Mouse (Mus musculus) MEL (cell line): ENCODE data around the gene Mboat2.

Experiments
- CTCF ChIP-seq, 3 experiments: IDR thresholded peaks in 2 of 3; conservative IDR thresholded peaks in 1 of 3; 2 replicates each; pipeline ENCODE4 v1.5.1; 2011 to 2012; ENCODE audit warnings: low read length in 3 of 3, low read depth in 2 of 3, mild to moderate bottlenecking in 2 of 3, improper control_type of control experiment in 1 of 3, inconsistent platforms in 1 of 3, mixed read lengths in 1 of 3, moderate library complexity in 1 of 3; ENCODE audit not compliant: control insufficient read depth in 1 of 3, insufficient read depth in 1 of 3, poor library complexity in 1 of 3, severe bottlenecking in 1 of 3
- E2F4 ChIP-seq: IDR thresholded peaks from 2 replicates; pipeline ENCODE4 v1.6.1; 2011; ENCODE audit warnings: low read depth, low read length, improper control_type of control experiment, borderline replicate concordance
- MYC ChIP-seq: IDR thresholded peaks from 2 replicates; pipeline ENCODE4 v1.6.1; 2011; ENCODE audit warnings: low read depth, mild to moderate bottlenecking, low read length, improper control_type of control experiment, moderate library complexity

DNA sequence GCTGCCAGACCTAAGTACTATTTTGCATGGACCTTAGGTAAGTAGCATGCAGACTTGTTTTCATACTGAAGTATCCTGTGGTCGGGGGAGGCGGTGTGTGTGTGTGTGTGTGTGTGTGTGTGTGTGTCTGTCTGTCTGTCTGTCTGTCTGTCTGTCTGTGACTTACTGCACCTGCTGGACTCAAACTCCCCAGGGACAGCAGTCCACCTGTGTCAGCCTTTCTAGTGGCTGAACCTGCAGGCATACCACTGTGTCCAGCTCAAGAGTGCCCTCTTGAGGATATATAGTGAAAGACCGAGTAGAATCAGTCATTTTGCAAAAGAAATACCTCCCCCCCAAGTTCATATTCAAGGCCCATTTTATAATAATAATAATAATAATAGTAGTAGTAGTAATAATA is 117.7 kb downstream of the Mboat2 start:
- TF ChIP-seq CTCF (IDR thresholded peaks at IDR 0.05 in 2 of 3, conservative IDR thresholded peaks at IDR 0.05 in 1 of 3; ENCODE audit: control insufficient read depth in 1 of 3, insufficient read depth in 1 of 3, low read depth in 2 of 3, low read length in 3 of 3, poor library complexity in 1 of 3, severe bottlenecking in 1 of 3) (peak in 2 of 3 experiments; percentile 68 to 75; a peak in 5 of 6 replicates), MYC (no peak), E2F4 (no peak)
